Mouse (Mus musculus) ES-E14 (cell line): ENCODE measurements around the gene Zc3hav1l.

Source experiments
- CHD2 ChIP-seq: IDR thresholded peaks from 2 replicates; pipeline ENCODE4 v1.6.1; 2014; ENCODE audit warnings: mild to moderate bottlenecking, low read depth, low read length, inconsistent platforms
- HCFC1 ChIP-seq: IDR thresholded peaks from 2 replicates; pipeline ENCODE4 v1.6.1; 2012; ENCODE audit warnings: low read length, inconsistent platforms, borderline replicate concordance; ENCODE audit not compliant: insufficient read depth
- MAFK ChIP-seq: IDR thresholded peaks from 2 replicates; pipeline ENCODE4 v1.6.1; 2014; ENCODE audit warnings: mild to moderate bottlenecking, low read depth, low read length, inconsistent platforms; ENCODE audit not compliant: insufficient read depth
- ZC3H11A ChIP-seq: IDR thresholded peaks from 2 replicates; pipeline ENCODE4 v1.6.1; 2012; ENCODE audit warnings: low read depth, mild to moderate bottlenecking, inconsistent platforms, low read length, borderline replicate concordance
- ZNF384 ChIP-seq: IDR thresholded peaks from 2 replicates; pipeline ENCODE4 v1.6.1; 2012; ENCODE audit warnings: low read depth, low read length, inconsistent platforms

DNA sequence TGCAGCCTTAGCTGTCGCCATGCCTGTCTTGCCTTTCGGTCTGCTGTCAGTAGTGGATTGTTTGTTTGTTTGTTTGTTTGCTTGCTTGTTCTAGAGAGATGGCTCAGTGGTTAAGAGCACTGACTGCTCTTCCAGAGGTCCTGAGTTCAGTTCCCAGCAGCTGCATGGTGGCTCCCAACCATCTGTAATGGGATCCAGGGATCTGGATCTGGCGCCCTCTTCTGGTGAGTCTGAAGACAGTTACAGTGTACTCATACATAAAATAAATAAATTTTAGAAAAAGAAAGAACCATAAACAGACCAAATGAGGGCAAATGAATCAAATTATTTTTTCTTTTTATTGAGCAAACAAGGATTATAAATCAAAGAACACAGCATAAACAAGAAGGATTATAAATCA lies 5.9 kb upstream of the Zc3hav1l start:
- TF ChIP-seq CHD2 (no peak), MAFK (no peak), HCFC1 (no peak), ZNF384 (no peak), ZC3H11A (no peak)
